Mouse (Mus musculus): ENCODE measurements at regions not wholly inside any gene's neighbourhood (a gene's known extent, or its start where the extent isn't known, plus 50 kb on each side); places are given as distances from the start of the nearest gene placed in this dataset.

GRCm38 (mm10) chr12:79942563-79943131 lies 170.2 kb downstream of the Zfp36l1 start:
- TF ChIP-seq CTCF (IDR thresholded peaks at IDR 0.05; ENCODE audit: extremely low read depth, insufficient read depth, insufficient read length, insufficient replicate concordance) (no peak), POLR2A (IDR thresholded peaks at IDR 0.05; ENCODE audit: low read depth, low read length) (no peak)
